Mouse (Mus musculus): ENCODE data around the gene Cenpm.
"Not testable (repeated sequence)": the region's sequence is repeated elsewhere in the genome, so short reads cannot be mapped to it uniquely, and the experiment has no call there.

Cenpm gene

DNA sequence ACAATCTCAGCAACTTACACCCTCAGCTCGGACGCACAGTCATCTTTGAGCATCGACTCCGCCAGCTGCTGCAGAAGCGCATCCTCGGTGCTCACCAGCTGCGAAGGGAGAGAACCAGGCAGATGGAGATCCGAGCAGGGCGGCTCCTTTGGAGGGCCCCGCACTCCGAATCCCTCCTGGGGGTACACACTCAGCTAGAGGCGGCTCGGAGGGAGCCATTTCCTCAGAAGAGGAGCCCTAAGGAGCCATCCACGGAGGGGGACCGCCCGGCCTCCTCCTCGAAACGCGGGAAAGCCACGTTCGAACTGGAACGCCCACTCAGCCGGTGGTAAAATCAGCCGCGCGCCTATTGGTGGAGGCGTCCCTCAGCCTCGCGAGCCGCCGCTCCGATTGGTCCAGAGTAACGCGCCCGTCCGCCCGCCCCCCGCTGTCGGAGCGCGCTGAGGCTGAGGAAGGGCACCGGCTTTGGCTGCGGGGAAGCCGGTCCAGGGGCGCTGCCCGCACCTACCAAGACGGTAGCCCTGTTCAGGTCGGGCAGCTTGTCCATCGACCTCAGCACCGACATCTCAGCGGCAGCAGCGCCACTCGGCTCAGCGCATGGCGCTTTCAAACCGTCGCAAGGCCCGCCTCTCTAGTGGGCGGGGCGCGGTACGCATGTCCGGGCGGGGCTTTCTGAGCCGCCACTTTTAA is at the start of gene Cenpm:
Gene Cenpm (minus strand): TSS at position 634 of the 690 bp plus-strand sequence.
- peak; percentile 95 for DNase-seq

DNA sequence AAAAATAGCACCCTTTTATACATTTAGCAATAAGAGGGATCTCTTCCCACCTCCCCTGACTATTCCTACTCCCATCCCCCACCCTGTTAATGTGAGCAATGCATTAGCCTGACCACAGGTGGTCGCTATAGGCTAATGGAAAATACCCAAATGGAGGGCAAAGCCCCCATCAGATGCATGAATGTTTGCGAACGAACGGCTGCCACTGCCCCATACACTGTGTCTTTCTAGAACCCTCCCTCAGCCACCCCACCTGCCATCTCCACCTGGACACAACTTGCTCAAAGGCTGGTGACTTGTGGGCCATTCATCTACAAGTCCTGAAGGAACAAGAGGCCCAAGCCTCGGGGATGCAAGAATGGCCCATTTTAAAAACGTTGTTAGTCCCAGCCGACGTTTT is 49.5 kb upstream of the Cenpm start:
- DNase-seq, result no peak

DNA sequence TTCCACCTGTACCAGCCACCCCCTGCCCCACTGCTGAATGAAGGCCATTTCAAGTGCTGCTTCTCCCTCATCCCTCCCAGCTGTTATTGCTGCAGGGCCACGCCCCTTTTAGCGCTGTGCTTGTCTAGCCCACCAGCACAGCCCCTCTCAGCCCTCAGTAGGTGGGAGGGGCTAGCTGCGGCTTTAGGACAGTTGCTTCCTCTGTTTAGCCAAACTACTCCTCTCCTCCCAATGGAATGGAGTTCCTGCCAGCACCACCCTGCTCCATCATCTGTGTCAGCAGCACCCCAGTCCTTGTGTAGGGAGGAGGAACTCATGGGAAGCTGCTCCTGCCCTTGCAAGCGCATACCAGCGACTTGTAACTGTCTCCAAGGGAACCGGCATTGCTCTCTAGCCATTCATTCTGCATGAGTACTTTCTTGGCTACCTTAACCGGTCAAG is 48.7 kb upstream of the Cenpm start:
- DNase-seq, result no peak

DNA sequence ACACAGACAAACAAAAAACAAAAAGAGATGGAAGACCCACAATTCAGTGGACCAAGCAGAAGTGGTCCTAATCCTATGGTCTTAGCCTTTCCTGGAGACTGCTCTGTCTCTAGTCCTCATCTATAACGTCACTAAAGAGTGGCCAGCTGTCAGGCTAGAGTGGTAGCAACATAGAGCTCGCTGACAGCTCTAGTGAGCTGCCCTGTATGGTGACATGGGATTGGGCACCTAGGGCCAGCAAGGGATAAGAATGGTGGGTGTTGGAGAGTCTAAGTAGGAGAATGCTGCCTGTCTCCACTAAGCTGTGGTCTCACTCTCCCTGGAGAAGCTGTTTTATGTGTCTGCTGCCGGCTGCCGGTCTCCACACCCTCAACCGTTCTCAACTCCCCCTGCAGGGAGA is 48.3 kb upstream of the Cenpm start:
- DNase-seq, result no peak

DNA sequence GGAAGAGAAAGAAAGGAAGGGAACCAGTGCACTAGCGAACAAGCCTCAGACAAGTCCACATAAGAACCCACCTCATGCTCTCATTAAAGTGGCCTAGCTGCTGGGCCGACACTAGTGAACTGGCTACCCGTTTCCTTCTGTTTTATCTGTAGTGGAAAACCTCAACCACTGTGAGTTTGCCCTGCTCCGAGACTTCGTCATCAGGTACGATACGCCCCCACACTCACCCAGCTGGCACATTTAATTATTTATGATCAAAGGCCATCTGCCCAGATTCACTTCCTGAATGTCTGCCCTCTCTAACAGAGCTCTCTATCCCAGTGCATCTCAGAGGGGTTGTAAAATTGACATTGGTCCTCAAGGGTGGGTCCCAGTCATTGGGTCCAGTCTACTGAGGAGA is 45.7 kb upstream of the Cenpm start:
- no peak for DNase-seq

DNA sequence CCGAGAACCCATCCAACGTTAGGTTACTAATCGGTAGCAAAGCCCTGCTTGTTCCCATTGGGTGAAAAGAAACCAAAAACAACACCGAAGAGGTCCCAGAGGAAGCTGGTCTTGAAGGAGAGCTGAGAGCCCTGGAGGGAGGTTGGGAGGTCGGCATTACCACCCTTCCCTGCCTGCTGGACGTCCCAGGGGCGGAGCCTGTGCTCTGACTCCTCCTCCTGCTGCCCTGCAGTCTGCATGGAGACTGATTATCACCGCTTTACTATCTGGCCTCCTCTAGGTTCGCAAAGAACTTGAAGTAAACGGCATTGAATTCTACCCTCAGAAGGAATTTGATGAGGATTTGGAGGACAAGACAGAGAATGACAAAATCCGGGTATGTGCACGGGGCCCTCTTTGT is 41.6 kb upstream of the Cenpm start:
- DNase-seq, result no peak

DNA sequence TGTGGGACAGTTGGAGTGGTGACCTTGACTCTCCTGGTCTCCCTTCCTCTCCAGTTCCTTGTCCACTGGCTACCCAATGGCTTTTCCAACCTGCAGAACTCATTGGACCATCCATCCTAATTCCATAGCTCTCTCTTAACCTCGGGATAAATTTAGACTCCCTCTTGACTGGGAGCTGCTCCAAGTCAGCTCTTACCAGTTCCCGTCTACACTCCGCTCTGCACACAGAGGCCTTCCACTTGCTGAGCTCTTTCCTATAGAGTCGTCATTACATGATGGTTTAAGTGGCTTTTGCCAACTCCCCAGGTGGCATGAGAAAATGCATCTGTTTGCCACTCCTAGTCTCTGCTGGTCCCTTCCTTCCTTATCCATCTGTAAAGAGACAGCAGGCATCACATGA is 36.1 kb upstream of the Cenpm start:
- DNase-seq, result no peak

DNA sequence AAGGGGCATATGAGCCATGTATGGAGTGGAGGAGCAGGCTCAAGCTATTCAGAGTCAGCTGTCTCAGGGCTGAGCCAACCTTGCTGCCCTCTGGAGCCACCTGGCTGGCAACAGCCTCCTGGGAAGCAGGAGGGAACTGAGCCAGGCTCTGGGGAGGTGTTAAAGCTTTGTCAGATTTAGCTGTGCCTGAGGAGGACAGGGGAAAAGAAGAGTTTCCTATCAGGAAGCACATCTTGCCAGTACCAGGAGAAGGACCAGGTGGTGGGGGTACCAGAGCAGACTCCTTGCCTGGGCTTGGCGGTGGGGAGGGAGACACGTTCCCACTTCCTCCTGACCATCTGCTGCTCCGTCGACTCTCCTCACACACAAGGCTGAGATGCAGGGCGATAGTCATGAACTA is 33.0 kb upstream of the Cenpm start:
- DNase-seq, result no peak

DNA sequence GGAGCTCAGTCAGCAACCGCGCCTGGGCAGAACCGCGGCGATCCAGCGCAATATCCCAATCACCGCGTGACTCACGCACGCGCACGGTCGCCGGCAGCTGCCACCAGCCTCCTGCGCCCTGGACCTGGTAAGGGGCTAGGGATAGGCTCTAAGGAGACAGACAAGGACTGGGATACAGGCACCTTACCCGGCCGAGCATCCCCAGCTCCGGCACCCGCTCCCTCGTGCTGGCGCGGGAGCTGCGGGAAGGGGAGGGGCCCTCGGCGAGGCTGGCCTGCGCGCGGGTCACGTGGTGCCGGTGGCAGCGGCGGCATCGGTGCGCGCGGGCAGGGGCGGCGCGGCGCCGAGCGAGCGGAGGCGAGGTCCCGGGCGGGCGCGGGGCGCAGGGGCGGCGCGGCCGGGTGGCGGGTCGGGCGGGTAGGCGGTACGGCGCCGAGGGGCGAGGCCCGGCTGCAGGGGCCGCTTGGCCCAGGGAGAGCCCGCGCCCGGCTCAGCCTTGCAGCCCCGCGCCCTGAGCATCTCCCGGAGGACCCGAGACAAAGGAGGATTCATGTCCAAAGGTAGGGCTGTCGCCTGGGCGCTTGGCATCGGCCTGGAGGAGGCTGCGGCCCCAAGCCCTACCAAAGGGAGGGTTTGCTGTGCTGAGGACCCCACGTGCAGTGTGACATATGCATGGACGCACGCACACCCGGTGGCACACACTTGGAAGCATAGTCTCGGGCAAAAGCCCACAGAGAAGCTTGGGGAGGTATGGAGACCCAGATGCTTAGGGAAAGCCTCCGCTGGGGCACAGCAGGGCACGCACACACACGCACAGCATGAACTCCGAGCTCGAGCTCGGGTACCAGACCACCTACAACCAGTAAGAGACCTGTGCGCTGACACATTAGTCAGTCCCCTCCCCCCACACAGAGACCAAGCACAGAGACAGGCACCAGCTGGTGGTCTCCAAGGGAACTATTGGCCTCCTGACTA is 30.7 kb upstream of the Cenpm start:
- peak; percentile 18 for DNase-seq

DNA sequence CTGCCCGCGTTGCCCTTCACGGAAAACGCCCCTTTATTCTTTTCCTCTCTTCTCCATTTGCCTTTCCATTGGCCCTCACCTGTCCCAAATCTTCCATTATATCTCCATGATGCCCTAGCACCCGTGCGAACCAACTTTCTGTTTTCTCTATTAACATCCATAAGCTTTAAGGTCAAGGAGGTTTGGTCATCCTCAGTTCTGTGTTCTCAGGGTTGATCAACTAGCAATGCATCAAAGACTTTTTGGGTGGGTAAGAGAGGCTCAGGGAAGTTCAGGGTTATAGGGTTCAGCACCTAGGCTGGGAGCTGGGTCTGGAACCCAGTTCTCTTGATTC is 30.0 kb upstream of the Cenpm start, which contains the start of gene Sept3:
Gene Sept3 (plus strand): TSS at position 301 of the 334 bp plus-strand sequence.
- no peak for DNase-seq

DNA sequence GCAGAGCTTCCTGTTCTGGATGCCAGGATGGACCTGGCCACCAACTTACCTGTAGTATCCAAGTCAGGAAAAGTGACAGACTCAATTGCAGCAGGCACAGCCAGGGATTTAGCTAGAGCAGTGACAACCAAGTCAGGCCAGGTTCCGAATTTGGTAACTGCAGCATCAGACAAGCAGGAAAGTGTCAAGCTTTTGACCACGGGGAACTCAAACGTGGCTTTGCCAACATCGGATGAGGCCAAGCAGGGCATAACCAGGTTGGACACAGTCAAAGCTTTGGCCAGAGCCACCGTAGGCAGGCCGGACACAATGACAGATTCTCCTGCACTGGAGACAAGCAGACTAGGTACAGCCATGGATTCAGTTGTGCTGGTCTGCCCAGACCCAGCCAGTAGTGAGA is 27.7 kb upstream of the Cenpm start:
- DNase-seq, result no peak

DNA sequence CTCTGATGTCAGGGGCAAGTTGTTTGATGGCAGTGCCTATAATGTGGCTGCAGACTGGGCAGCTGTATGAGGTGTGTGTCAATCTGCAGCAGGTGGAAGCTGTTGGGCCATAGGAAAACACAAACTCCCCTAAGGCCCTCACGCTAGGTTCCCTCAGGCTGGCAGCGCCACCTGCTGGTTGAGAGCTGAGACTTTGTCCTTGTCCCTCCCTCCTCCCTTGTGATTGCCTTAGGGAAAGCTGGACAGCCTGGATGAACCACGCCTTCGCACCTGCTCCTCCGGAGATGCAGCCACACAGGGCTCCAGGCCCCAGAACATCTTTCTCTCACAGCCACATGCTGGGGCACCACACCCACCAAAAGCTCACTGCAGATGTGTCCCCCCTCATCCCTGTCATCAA is 26.7 kb upstream of the Cenpm start:
- peak; percentile 65 for DNase-seq

DNA sequence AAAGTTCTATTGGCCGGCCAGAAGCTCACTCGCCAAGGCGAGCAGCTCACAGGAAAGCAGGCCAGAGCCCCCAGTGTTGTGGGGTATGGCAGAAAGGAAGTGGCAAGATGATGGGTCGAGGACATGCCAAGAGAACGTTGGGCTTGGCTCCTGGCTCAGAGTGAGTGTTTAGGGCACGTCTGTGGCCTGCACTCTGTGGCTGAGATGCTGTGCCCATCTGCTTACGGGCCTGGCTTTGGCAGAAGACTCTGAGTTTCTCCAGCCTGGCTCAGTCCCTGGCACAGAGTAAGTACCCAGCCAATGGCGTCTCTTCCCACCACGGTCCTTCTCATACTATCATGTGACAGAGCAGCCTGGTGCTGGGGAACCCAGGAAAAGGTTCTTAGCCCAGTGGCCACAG is 24.2 kb upstream of the Cenpm start:
- DNase-seq, result no peak

DNA sequence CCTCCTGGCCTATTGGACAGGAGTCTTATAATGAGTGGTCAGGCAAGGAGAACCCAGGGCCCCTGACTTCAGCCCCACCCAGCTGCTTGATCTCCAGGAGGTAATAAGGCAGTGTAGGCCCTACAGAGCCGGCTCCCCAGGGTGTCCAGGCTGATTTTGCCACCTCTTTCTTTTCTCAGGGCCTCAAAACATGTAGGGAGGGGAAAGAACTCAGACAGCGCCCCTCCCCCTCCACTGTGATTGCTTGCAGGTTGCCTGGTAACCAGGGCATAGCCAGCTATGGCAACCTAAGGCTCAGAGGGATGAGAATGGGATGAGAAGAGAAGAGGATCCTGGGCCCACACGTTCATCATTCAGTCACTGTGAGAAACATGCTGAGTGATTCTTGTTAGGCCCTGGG is 23.6 kb upstream of the Cenpm start:
- DNase-seq, result no peak

DNA sequence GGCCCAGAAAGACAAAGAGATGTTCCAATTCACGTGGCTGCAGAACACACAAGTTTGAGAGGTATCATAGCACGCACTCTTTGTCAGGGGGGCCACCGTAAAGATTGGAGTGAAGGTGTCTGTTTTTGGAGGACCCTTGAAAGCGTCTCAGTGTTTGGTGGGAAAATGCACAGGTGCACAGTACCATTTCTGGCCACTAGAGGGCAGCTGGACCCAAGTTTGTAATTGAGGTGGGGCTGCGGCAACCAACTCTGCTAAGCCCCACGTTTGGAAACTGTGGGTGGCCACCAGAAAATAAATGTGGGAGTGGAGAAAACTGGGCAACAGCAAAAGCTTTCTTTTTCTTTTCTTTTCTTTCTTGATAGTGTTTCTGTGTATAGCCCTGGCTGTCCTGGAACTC is 21.8 kb upstream of the Cenpm start:
- peak; percentile 75 for DNase-seq

DNA sequence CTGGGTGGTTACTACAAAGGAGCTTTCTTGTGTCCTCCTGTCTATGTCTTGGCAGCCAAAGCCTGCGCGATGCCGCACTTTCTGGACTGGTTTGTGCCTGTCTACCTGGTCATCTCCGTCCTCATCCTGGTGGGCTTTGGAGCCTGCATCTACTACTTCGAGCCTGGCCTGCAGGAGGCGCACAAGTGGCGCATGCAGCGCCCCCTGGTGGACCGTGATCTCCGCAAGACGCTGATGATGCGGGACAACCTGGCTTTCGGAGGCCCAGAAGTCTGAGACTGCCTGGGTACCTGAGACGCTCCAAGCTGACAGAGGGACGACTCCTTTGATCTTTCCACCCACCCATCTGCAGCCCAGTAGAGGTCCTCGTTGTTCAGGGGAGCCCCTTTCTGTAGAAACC is 15.0 kb upstream of the Cenpm start:
- DNase-seq, result peak; percentile 69

DNA sequence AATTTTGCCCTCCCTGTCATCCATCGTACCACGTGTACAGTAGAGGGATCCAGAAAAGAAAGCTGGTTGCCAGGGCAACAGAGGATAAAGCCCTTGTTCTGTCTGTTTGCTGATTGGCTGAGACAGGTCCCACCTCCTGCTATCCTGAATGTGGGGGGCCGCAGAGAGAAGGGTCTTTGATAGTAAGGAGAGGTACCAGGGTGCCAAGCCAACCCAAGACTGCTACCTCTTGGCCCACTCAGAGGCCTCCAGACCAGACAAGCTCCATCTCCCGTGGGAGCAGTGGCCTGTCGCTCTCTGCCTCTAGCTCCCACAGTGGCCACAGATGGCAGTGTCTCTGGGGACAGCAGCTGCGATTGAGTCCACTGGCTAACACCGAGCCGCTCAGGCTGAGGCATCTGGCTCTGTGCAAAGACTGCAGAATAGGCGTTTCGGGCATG is 11.4 kb upstream of the Cenpm start:
- DNase-seq, result no peak

DNA sequence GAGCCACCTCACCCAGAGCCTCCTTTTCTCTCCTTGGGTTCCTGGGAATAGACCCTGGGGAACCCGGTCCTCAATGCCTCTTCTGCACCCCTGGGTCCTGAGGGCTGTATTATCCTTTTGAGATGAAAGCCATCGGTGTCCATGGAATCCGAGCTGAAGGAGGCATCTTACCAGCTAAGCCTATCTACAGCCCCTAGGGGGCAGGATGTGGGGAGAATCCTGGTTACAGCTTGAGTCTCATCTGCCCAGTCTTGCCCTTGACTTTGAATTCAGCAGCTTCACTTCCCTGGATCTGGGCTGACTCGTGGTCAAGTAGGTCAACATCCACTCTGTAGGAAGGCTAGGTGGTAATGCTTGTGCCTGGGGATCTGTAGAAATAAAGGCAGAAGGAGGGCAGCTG is 10.7 kb upstream of the Cenpm start:
- no peak for DNase-seq

DNA sequence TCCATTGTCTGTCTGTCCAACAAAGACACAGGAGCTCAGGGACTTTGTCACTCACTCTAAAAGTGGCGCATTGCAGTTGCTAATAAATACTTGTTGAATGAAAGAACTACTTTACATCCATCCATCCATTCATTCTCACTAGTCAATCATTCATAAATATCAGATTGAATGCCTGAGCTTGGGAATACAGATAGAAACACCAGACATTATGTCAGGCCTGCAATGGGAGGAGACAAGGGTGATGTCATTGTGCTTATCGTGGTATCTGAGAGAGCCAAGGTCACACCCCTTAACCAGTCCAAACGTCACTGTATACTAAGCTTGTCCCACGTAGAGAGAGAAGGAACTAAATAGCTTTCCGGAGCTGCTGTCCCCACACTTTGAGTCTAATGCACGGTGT is 7.5 kb upstream of the Cenpm start, which contains the start of gene 1500009C09Rik:
Gene 1500009C09Rik (plus strand): TSS at position 301 of the 400 bp plus-strand sequence.
- DNase-seq, result no peak

DNA sequence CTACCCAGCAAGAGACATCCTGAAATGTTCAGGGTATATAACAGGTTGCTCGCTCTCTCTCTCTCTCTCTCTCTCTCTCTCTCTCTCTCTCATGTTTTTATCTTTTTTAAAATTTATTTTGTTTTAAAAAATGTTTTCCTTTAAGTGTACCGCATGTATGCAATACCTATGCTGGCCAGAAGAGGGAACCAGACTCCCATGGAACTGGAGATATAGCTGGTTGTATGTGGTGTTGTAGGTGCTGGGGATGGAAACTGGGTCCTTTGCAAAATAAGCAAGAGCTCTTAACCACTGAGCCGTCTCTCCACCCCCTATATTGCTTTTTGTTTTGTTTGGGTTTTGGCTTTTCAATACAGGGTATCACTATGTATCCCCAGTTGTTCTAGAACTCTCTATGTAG is 7.0 kb upstream of the Cenpm start:
- DNase-seq, result no peak

DNA sequence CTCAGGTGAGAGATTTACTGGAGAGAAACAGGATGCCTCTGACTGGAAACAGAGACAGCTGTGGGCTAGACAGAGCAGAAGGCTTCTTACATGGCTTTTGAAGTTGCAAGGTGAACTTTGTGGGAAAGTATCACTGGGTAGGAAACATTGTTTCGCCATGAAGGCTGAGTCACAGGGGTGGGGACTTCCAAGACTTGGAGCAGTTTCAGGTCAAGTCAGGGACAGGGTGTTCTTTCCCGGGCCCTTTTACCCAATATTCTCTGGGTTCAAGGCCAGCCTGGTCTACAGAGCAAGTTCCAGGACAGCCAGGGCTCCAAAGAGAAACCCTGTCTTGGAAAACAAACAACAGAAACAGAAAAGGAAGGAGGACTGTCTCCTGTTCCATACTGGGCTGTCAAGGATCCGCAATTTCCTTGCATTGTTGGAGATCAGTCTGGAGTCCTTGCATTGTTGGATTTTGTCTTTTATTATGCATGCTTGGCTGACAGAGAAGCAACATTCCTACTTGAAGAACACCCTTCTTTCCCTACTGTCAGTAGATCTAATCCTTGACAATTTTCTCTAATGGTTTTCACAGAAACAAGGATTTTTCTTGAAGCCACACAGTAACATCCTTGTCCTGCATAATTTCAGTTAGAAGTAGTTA is 2.7 kb upstream of the Cenpm start:
- no peak for DNase-seq

DNA sequence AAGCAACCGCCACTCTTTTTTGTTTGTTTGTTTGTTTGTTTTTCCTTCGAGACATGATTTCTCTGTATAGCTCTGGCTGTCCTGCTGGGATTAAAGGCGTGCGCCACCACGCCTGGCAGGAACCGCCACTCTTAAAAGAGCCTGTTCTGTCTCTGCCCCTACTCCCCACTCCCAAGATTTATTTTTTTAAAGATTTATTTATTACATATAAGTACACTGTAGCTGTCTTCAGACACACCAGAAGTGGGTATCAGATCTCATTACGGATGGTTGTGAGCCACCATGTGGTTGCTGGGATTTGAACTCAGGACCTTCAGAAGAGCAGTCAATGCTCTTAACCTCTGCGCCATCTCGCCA is 235 bp upstream of the Cenpm start:
- DNase-seq, result not testable (repeated sequence)

DNA sequence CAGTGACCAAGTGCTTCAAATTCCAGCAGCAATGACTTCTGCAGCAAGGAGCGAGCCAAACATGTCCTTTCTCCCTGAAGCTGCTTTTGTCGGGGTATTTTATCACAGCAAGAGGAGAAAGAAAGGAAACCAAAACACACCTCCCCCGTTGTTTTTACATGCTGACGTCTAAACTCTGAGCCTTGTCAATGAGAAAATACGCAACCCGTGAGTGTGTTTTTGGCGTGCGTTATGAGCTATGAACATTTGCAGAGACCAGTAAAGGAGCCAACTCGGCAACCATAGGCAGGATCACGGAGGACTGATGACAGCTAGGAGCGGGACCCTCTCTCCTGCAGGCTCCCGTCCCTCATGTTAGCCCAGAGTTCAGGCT is 820 bp downstream of the Cenpm start:
- DNase-seq, result no peak

DNA sequence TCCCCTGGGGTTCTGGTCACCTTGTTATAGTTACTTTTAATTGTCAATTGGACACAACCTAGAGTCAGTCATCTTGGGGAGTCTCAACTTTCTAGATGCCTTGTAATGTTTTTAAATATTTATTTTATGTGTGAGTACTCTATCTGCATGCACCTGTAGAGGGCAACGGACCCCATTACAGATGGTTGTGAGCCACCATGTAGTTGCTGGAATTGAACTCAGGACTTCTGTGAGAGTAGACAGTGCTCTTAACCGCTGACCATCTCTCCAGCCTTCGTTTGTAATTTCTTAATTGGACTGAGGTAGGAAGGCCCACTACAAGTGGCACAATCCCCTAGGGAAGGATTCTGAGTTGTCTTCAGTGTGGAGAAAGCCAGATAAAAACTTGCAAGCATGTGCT is 1.2 kb downstream of the Cenpm start:
- no peak for DNase-seq

Data from kidney, adult 18-20 months (tissue).